Comparison of ENCODE assay signal across 8 mouse cellular contexts in the genomic region with DNA sequence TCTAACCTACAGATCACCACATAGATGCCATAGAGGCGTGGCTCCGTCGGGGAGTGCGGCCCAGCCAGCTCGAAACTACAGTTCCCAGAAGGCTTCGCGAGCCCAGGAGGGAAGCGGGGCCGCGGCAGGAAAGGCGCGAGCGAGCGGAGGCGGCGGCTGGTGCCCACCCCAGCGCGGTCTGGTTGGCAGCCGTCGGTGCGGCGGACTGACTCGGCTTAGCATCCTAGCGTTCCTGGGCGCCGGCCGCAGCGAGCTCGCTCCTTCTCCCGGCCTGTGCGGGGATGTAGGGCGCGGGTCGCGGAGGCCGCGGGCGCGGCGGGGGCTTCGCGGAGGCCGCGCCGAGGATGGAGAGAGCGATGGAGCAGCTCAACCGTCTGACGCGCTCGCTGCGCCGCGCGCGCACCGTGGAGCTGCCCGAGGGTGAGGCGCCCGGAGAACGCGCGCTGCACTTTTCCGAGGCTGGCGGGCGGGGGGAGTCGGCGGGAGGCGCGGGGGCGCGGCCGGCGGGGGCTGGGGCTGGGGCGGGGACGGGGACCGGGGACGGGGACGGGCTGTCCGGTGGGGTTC. TPM values are rescaled to one million over a fixed set of nuclear protein-coding genes. Genes with fewer than 3 reads are reported as not detected.
A peak's percentile ranks its signal among the peaks of the same experiment; 100 is the strongest.
DNase-seq lines count a peak whose midpoint lies in the region; ATAC-seq and TF ChIP-seq lines count a peak whose summit lies in the region.

A gene (plus strand): TSS at position 99 of the 567 bp plus-strand sequence.

- H3K4me3 ChIP-seq in hindbrain, embryonic 10.5 days = peak within 1 kb of the TSS; percentile 88
- H3K4me3 ChIP-seq in lung, embryonic 15.5 days = peak within 1 kb of the TSS; percentile 93
- peak within 1 kb of the TSS; percentile 94 for H3K4me3 ChIP-seq in olfactory bulb, adult 2 months (ENCODE audit: insufficient read depth, low read depth, low read length)

- no peaks in the 10 kb centered on the region for H3K36me3 ChIP-seq in hindbrain, embryonic 10.5 days
- H3K36me3 ChIP-seq in lung, embryonic 15.5 days = no peaks in the 10 kb centered on the region

- ATAC-seq in frontal cortex, adult (ENCODE audit: low TSS enrichment) = peak; percentile 97
- peak; percentile 95 for ATAC-seq in lung, embryonic 15.5 days (ENCODE audit: borderline replicate concordance, extremely low read depth, low FRiP score, low TSS enrichment)

- no peaks in the 10 kb centered on the region for H3K27me3 ChIP-seq in hindbrain, embryonic 10.5 days (ENCODE audit: insufficient read depth, poor library complexity, severe bottlenecking)
- no peaks in the 10 kb centered on the region for H3K27me3 ChIP-seq in lung, embryonic 15.5 days

- no peaks in the 10 kb centered on the region for H3K9me3 ChIP-seq in hindbrain, embryonic 10.5 days
- no peaks in the 10 kb centered on the region for H3K9me3 ChIP-seq in lung, embryonic 15.5 days

- under 1% methylated on average over 78 of the region's 79 CpGs for WGBS in hindbrain, embryonic 10.5 days
- 1% methylated on average over 74 of the region's 79 CpGs for WGBS in lung, embryonic 15.5 days
- under 1% methylated on average over 79 of the region's 79 CpGs for WGBS in olfactory bulb, adult 2 months

- H3K4me1 ChIP-seq in hindbrain, embryonic 10.5 days (replicated peaks) = 0 out of 2 replicates have a peak, but pooled peaks cover 3% of the 10 kb centered on the region
- H3K4me1 ChIP-seq in lung, embryonic 15.5 days = no peaks in the 10 kb centered on the region
- H3K4me1 ChIP-seq in olfactory bulb, adult 2 months (ENCODE audit: control insufficient read depth, insufficient read depth, low read length) = peaks cover 5% of the 10 kb centered on the region; the same call in 1 of the 2 replicates

- TF ChIP-seq POLR2A in olfactory bulb, adult 2 months (IDR thresholded peaks at IDR 0.05; ENCODE audit: insufficient read depth, low read depth, low read length) = peak; percentile 85

- DNase-seq in MN1 (ENCODE audit: low spot score) = peak; percentile 96
- peak; percentile 89 for DNase-seq in cerebellum, adult 9-10 months
- DNase-seq in hindbrain, embryonic 10.5 days (ENCODE audit: low spot score) = peak; percentile 88
- peak; percentile 73 for DNase-seq in layer of hippocampus, adult 9-10 months (ENCODE audit: low spot score)
- peak; percentile 77 to 80 for DNase-seq in thymus, adult 18-20 months

- TF ChIP-seq CTCF in olfactory bulb, adult 2 months (IDR thresholded peaks at IDR 0.05; ENCODE audit: insufficient read depth, low read depth, low read length) = no peak

- H3K27ac ChIP-seq in hindbrain, embryonic 10.5 days = peak within 1 kb of the TSS; percentile 97
- peak within 1 kb of the TSS; percentile 96 for H3K27ac ChIP-seq in lung, embryonic 15.5 days
- peak within 1 kb of the TSS; percentile 77 for H3K27ac ChIP-seq in olfactory bulb, adult 2 months (ENCODE audit: insufficient read depth, low read depth, low read length)

- H3K9ac ChIP-seq in lung, embryonic 15.5 days = peak within 1 kb of the TSS; percentile 71

- H3K4me2 ChIP-seq in lung, embryonic 15.5 days = peak within 1 kb of the TSS; percentile 72

RNA-seq across cellular contexts. Expression of the gene that starts here (rescaled TPM):
- polyA plus RNA-seq in hindbrain, embryonic 10.5 days (2016; fragmentation: Nextera tagmentation; extraction: Ambion mirVana) = 16.9 and 20.4 TPM in 2 replicates
- polyA plus RNA-seq in lung, embryonic 15.5 days (2015; fragmentation: Nextera tagmentation; extraction: Ambion mirVana) = 19.8 and 22.2 TPM in 2 replicates
- polyA plus RNA-seq in olfactory bulb, adult 2 months (2012; ENCODE audit: insufficient read depth, insufficient read length, low replicate concordance, missing spikeins) = not detected in 2 replicates

Comparison
In these comparisons a context has a peak if more than half of its experiments do, and no peak if none do; other contexts are left out.
1. Peak in every context shown above with its lines: DNase-seq, ATAC-seq, H3K4me3 ChIP-seq and H3K27ac ChIP-seq.